Mouse (Mus musculus): ENCODE results near the gene Tmem229b. TPM values are rescaled to one million over a fixed set of nuclear protein-coding genes. Genes with fewer than 3 reads are reported as not detected.
"Not testable (repeated sequence)": the region's sequence is repeated elsewhere in the genome, so short reads cannot be mapped to it uniquely, and the experiment has no call there.

The Tmem229b gene
- total RNA-seq, 2 experiments from 2014 or later, result 3.1 to 3.8 TPM

GRCm38 (mm10) chr12:78947161-78947560 lies 60.3 kb downstream of the Tmem229b start:
- no peak for DNase-seq

DNA sequence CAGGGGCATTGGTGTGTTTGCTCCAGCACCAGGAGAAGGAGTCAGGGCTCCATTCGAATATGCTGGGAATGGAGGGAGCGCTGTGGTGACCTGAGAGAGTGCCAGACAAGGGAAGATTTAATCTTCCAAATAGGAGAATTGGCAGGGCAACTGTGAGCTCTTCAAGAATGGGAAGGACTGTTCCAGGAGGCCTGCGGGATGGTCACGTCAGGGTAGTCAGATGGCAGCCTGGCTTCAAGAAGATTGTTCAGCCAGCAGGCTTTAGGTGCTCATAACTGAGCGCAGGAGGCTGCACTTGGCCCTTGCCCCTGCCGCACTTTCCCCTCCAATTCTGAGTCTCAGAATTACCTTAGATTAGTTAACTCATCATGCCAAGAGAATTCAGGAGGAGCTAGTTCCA lies 64.5 kb downstream of the Tmem229b start:
- no peak for DNase-seq

- DNase-seq, result no peak
Observed at GRCm38 (mm10) chr12:78940081-78940480, 67.3 kb downstream of the Tmem229b start.

DNA sequence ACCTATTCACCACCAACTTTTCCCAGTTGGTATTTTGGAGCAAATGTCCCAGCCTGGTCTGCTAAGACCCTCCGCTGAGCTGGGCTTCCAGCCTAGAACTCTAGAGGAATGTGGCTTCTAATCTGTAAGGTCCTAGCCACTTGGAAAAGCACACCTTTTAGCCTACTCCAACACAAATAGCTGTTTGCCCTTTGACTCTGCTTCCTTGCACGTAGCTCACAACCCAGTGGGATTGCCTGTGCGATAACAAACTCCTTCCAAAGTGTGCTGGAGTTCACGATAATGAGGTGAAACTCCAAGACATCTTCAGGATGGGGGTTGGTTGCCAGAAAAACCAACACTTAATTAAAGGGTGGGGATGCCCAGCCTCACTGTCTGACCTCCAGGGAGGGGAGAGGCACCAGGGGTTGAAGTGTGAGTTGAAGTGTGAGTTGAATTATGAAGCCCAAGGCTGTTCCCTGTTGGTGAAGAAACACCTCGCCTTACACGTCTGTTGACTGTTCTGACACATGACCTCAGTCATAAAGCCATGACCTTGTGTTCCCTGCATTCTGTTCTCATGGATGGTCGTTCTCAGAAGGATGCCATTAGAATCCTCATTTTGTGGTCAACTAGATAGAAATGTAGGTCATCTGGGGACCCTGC lies 67.9 kb downstream of the Tmem229b start:
- no peak for DNase-seq

DNA sequence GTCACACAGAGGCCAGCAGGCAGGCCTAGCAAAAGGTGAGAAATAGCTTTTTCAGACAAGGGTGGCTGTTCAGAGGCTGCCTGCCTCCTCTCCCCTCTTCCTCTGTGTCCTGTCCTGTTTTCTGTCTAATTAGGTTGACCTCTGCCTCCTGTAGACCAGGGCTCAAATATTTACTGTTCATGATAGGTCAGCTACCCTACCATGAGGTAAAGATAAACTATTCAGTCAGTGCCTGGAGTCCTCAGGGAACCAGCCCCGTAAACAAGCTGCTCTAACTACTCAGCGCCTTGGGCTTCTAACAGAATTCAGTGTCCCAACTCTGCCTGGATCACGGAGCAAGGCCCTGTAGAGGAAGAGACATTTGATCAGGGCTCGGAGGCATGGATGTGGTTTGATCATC lies 70.9 kb downstream of the Tmem229b start:
- DNase-seq, result no peak

GRCm38 (mm10) chr12:78929900-78930299 lies 77.5 kb downstream of the Tmem229b start:
- DNase-seq, result no peak

GRCm38 (mm10) chr12:78927287-78927686 lies 80.1 kb downstream of the Tmem229b start:
- no peak for DNase-seq

DNA sequence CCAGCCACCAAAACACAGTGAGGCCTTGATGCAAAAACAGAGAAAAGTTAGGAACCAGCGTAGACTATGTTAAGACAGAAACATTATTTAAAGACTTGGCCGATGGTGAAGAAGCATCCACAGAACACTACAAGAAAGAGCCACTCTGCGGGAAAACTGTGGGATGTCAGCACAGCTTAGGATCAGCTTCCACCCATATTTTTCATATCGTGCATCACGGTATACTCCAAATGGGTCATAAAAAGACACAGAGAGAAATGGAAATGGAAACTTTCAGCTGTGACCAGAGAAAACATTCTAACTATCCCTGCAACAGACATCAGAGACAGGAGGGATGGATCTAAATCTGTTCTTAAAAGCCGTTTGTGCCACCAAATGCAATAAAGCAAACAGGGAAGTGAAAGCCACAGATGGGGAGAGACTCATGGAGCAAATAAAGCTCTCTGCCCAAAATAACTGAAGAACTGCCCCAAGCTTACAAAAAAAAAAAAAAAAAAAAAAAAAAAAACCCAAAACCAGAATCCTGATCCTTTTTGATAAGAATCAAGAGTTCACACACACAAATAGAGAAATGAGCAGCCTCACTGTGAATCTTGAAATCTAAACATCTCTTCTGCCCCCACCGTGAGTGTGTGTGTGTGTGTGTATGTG lies 83.8 kb downstream of the Tmem229b start:
- no peak for DNase-seq

GRCm38 (mm10) chr12:78922977-78923376 lies 84.5 kb downstream of the Tmem229b start:
- not testable (repeated sequence) for DNase-seq

GRCm38 (mm10) chr12:78922058-78922457 lies 85.4 kb downstream of the Tmem229b start:
- DNase-seq, result no peak

GRCm38 (mm10) chr12:78921421-78921820 lies 86.0 kb downstream of the Tmem229b start:
- no peak for DNase-seq

- peak; percentile 66 for DNase-seq
Observed at GRCm38 (mm10) chr12:78919079-78919712, 88.2 kb downstream of the Tmem229b start.

- peak; percentile 85 for DNase-seq
Observed at GRCm38 (mm10) chr12:78918227-78919078, 89.0 kb downstream of the Tmem229b start.

DNA sequence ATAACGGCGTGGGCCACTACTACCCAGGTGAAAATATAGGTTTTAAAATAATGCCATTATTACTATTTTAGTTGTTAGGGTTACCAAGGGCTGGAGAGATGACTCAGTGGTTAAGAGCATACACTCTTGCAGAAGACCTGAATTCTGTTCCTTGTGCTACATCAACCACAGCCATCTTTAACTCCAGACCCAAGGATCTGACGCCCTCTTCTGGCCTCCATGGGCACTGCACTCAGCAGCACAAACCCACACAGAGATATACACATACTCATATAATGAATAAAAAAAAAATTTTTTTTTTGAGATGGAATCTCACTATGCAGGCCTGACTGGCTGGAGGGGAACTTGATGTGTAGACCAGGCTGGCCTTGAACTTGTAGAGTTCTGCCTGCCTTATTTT lies 91.1 kb downstream of the Tmem229b start:
- DNase-seq, result no peak

DNA sequence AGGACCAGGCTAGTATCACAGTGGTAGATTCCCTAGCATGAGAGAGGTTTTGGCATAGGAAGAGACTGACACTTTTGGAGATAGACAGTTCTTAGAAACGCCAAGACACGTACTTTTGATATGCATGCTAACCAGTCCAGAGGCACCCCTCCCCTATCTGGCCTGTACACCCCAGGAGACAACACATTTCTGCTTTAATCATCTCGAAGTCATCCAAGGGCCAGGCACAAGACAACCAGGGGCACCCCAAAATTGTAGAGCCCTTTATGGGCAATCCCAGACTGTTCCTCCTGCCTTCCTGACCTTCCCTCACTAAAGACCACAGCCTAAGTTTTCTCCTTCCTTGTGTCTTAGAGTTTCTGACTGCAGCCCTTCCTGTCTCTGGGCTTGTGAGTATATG lies 91.9 kb downstream of the Tmem229b start:
- no peak for DNase-seq

DNA sequence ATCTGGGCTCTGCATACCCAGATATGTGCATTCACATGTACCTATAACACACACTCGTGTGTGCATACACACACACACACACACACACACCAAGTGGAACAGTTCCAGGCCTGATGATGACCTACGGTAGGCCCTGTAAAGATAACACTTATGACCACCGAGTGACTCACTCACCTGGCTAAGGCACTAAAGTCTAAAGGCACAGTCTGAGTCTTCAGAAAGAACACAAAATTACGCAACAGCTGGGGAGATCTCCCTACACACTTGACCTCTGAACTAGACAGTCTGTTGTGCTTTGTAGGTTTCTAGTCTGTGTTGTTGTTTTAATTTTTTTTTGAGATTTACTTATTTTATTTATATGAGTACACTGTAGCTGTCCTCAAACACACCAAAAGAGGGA lies 93.0 kb downstream of the Tmem229b start:
- DNase-seq, result no peak

Other genes with a start within 250 kb of the Tmem229b start
- gene Atp6v1d, start 146.0 kb downstream of the Tmem229b start, total RNA-seq (2021), result 10 to 100 TPM; 89.0 to 90.6 TPM
- 10 to 100 TPM; 81.4 to 84.9 TPM for gene Eif2s1, start 145.8 kb downstream of the Tmem229b start, total RNA-seq (2021)
- under 1 TPM; 0.45 to 0.54 TPM for gene Plek2, start 100.7 kb downstream of the Tmem229b start, total RNA-seq (2021)
- gene Plekhh1, start 21.5 kb upstream of the Tmem229b start, total RNA-seq (2021), result 10 to 100 TPM; 10.3 to 13.9 TPM
- 1 to 10 TPM; 3.8 to 4.4 TPM for gene Pigh, start 82.0 kb upstream of the Tmem229b start, total RNA-seq (2021)
- gene Arg2, start 123.2 kb upstream of the Tmem229b start, total RNA-seq (2021), result not detected
- 10 to 100 TPM; 57.5 to 60.4 TPM for gene Vti1b, start 165.0 kb upstream of the Tmem229b start, total RNA-seq (2021)
- gene Rdh11, start 184.7 kb upstream of the Tmem229b start, total RNA-seq (2021), result 10 to 100 TPM in 1 of 2 experiments, 1 to 10 TPM in 1; 9.8 to 10.3 TPM
- gene Rdh12, start 201.3 kb upstream of the Tmem229b start, total RNA-seq (2021), result not detected

Data from heart, postnatal 4 days (tissue).